ENCODE assay signal across 24 mouse cellular contexts in genomic region chr13:20283891-20284290, GRCm38 (mm10).
DNase-seq lines count a peak whose midpoint lies in the region; ATAC-seq and TF ChIP-seq lines count a peak whose summit lies in the region.
"Had no signal": no experiment of that assay in that cellular context is flagged by ENCODE, and none has a peak within 500 bp of the region (broad histone marks: within the 10 kb centered on the region; RNA-seq: fewer than 3 reads in every experiment).

No protein-coding gene starts in this region.

- TF ChIP-seq POLR2A in lung, adult 2 months (IDR thresholded peaks at IDR 0.05; ENCODE audit: borderline replicate concordance, extremely low read depth, low read depth, low read length), result no peak

- no peak overlapping the region for H3K27ac ChIP-seq in intestine, embryonic 14.5 days (ENCODE audit: low read depth)
- H3K27ac ChIP-seq in intestine, postnatal 0 days (ENCODE audit: low read depth, low read length), result no peak overlapping the region
- peak overlapping the region; percentile 75; the same call in 1 of the 2 replicates for H3K27ac ChIP-seq in lung, embryonic 16.5 days (ENCODE audit: low read length)
- no peak overlapping the region for H3K27ac ChIP-seq in embryonic facial prominence, embryonic 10.5 days (replicated peaks)
- no peak overlapping the region for H3K27ac ChIP-seq in limb, embryonic 10.5 days
- H3K27ac ChIP-seq: embryonic facial prominence, embryonic 13.5 days; forebrain, embryonic 12.5 days; forebrain, embryonic 15.5 days; hindbrain, embryonic 12.5 days; hindbrain, embryonic 15.5 days had no signal

- no peak for TF ChIP-seq CTCF in intestine, postnatal 0 days (IDR thresholded peaks at IDR 0.05; ENCODE audit: low read depth)
- TF ChIP-seq CTCF in lung, adult 2 months (IDR thresholded peaks at IDR 0.05; ENCODE audit: insufficient read depth, low read length), result no peak

- no peak overlapping the region for H3K4me3 ChIP-seq in intestine, embryonic 14.5 days (ENCODE audit: low read depth, low read length)
- no peak overlapping the region for H3K4me3 ChIP-seq in intestine, postnatal 0 days (ENCODE audit: low read depth, low read length)
- no peak overlapping the region for H3K4me3 ChIP-seq in lung, embryonic 16.5 days (ENCODE audit: low read length)
- H3K4me3 ChIP-seq in lung, adult 2 months (replicated peaks; ENCODE audit: extremely low read depth, low read depth, low read length), result no peak overlapping the region
- no peak overlapping the region for H3K4me3 ChIP-seq in embryonic facial prominence, embryonic 10.5 days
- no peak overlapping the region for H3K4me3 ChIP-seq in limb, embryonic 10.5 days
- H3K4me3 ChIP-seq: embryonic facial prominence, embryonic 13.5 days; erythroblast, embryonic 14.5 days; forebrain, embryonic 12.5 days; forebrain, embryonic 15.5 days; hindbrain, embryonic 12.5 days; hindbrain, embryonic 15.5 days had no signal

- WGBS in intestine, embryonic 14.5 days, result 78% methylated on average over 7 of the region's 7 CpGs
- WGBS in intestine, postnatal 0 days, result 83% methylated on average over 7 of the region's 7 CpGs
- WGBS in lung, embryonic 16.5 days, result 55% methylated on average over 7 of the region's 7 CpGs
- 71% methylated on average over 7 of the region's 7 CpGs for WGBS in lung, adult 2 months
- 90% methylated on average over 7 of the region's 7 CpGs for WGBS in embryonic facial prominence, embryonic 10.5 days
- 93% methylated on average over 7 of the region's 7 CpGs for WGBS in limb, embryonic 10.5 days

- H3K9ac ChIP-seq in intestine, embryonic 14.5 days (ENCODE audit: low read length), result no peak overlapping the region
- no peak overlapping the region for H3K9ac ChIP-seq in intestine, postnatal 0 days (ENCODE audit: low read depth, low read length)
- no peak overlapping the region for H3K9ac ChIP-seq in lung, embryonic 16.5 days (ENCODE audit: low read length)
- H3K9ac ChIP-seq: embryonic facial prominence, embryonic 13.5 days; forebrain, embryonic 12.5 days; forebrain, embryonic 15.5 days; hindbrain, embryonic 12.5 days; hindbrain, embryonic 15.5 days had no signal

- H3K27me3 ChIP-seq in intestine, embryonic 14.5 days (replicated peaks; ENCODE audit: control insufficient read depth, insufficient read depth, low read length), result no peaks in the 10 kb centered on the region
- no peaks in the 10 kb centered on the region for H3K27me3 ChIP-seq in intestine, postnatal 0 days (replicated peaks; ENCODE audit: control insufficient read depth, insufficient read depth, low read length)
- no peaks in the 10 kb centered on the region for H3K27me3 ChIP-seq in lung, embryonic 16.5 days (ENCODE audit: control insufficient read depth, insufficient read depth, low read depth, low read length)
- no peaks in the 10 kb centered on the region for H3K27me3 ChIP-seq in embryonic facial prominence, embryonic 10.5 days (replicated peaks; ENCODE audit: low read depth, poor library complexity, severe bottlenecking)
- no peaks in the 10 kb centered on the region for H3K27me3 ChIP-seq in limb, embryonic 10.5 days (ENCODE audit: low read depth, poor library complexity, severe bottlenecking)
- H3K27me3 ChIP-seq: CH12.LX; embryonic facial prominence, embryonic 13.5 days; forebrain, embryonic 12.5 days; forebrain, embryonic 15.5 days; hindbrain, embryonic 12.5 days; hindbrain, embryonic 15.5 days had no signal

- H3K4me1 ChIP-seq in intestine, embryonic 14.5 days (replicated peaks; ENCODE audit: control insufficient read depth, insufficient read depth, low read length), result 0 out of 2 replicates have a peak, but pooled peaks cover 1% of the 10 kb centered on the region
- no peaks in the 10 kb centered on the region for H3K4me1 ChIP-seq in intestine, postnatal 0 days (replicated peaks; ENCODE audit: control insufficient read depth, insufficient read depth, low read length)
- peaks cover 11% of the 10 kb centered on the region for H3K4me1 ChIP-seq in lung, embryonic 16.5 days (replicated peaks; ENCODE audit: control insufficient read depth, insufficient read depth, low read length)
- H3K4me1 ChIP-seq in lung, adult 2 months (ENCODE audit: control insufficient read depth, insufficient read depth, low read length), result 0 out of 2 replicates have a peak, but pooled peaks cover 3% of the 10 kb centered on the region
- H3K4me1 ChIP-seq in embryonic facial prominence, embryonic 10.5 days, result peaks cover 5% of the 10 kb centered on the region; the same call in 1 of the 2 replicates
- peaks cover 10% of the 10 kb centered on the region for H3K4me1 ChIP-seq in limb, embryonic 10.5 days
- H3K4me1 ChIP-seq: forebrain, embryonic 12.5 days; forebrain, embryonic 15.5 days; hindbrain, embryonic 12.5 days had no signal

- H3K4me2 ChIP-seq in intestine, embryonic 14.5 days (ENCODE audit: low read length), result no peak overlapping the region
- no peak overlapping the region for H3K4me2 ChIP-seq in intestine, postnatal 0 days (replicated peaks; ENCODE audit: low read depth)
- H3K4me2 ChIP-seq in lung, embryonic 16.5 days (ENCODE audit: low read depth, low read length), result no peak overlapping the region
- H3K4me2 ChIP-seq: embryonic facial prominence, embryonic 13.5 days; forebrain, embryonic 12.5 days; forebrain, embryonic 15.5 days; heart, embryonic 11.5 days; hindbrain, embryonic 12.5 days; hindbrain, embryonic 15.5 days had no signal

- peak; percentile 37 for DNase-seq in intestine, embryonic 14.5 days (ENCODE audit: low spot score)
- DNase-seq in lung, adult 2 months, result no peak
- peak; percentile 34 for DNase-seq in lung, postnatal 36 days
- no peak for DNase-seq in embryonic facial prominence, embryonic 10.5 days (ENCODE audit: low spot score)
- no peak for DNase-seq in limb, embryonic 10.5 days (ENCODE audit: low spot score)
- DNase-seq: adrenal gland, adult 2 months; adrenal gland, postnatal 14 days; B cell, adult 2 months; cerebellum, adult 11 months; cerebellum, adult 2 months; cerebellum, adult 9-11 months; cerebellum, postnatal 25 days; gastrocnemius, postnatal 25 days had no signal

- no peak for ATAC-seq in intestine, embryonic 14.5 days (replicated peaks; ENCODE audit: low FRiP score, low TSS enrichment, low read depth)
- ATAC-seq in intestine, postnatal 0 days, result no peak
- peak; percentile 79 for ATAC-seq in lung, embryonic 16.5 days (ENCODE audit: low read depth)
- ATAC-seq: forebrain, embryonic 15.5 days had no signal

- H3K9me3 ChIP-seq in intestine, embryonic 14.5 days (ENCODE audit: control insufficient read depth, low read length), result no peaks in the 10 kb centered on the region
- H3K9me3 ChIP-seq in intestine, postnatal 0 days (ENCODE audit: control insufficient read depth), result no peaks in the 10 kb centered on the region
- H3K9me3 ChIP-seq in lung, embryonic 16.5 days (ENCODE audit: control insufficient read depth, low read length), result no peaks in the 10 kb centered on the region
- no peaks in the 10 kb centered on the region for H3K9me3 ChIP-seq in embryonic facial prominence, embryonic 10.5 days
- H3K9me3 ChIP-seq in limb, embryonic 10.5 days (replicated peaks), result no peaks in the 10 kb centered on the region
- H3K9me3 ChIP-seq: embryonic facial prominence, embryonic 13.5 days; forebrain, embryonic 12.5 days; forebrain, embryonic 15.5 days; G1E; hindbrain, embryonic 12.5 days; hindbrain, embryonic 15.5 days had no signal

- no peaks in the 10 kb centered on the region for H3K36me3 ChIP-seq in intestine, embryonic 14.5 days (ENCODE audit: control insufficient read depth, insufficient read depth, low read length)
- no peaks in the 10 kb centered on the region for H3K36me3 ChIP-seq in intestine, postnatal 0 days (ENCODE audit: control insufficient read depth, insufficient read depth)
- H3K36me3 ChIP-seq in lung, embryonic 16.5 days (ENCODE audit: control insufficient read depth, insufficient read depth, low read length), result no peaks in the 10 kb centered on the region
- H3K36me3 ChIP-seq in embryonic facial prominence, embryonic 10.5 days (replicated peaks), result no peaks in the 10 kb centered on the region
- H3K36me3 ChIP-seq in limb, embryonic 10.5 days, result no peaks in the 10 kb centered on the region
- H3K36me3 ChIP-seq: embryonic facial prominence, embryonic 13.5 days; forebrain, embryonic 12.5 days; forebrain, embryonic 15.5 days; G1E; hindbrain, embryonic 12.5 days; hindbrain, embryonic 15.5 days had no signal

Comparison
In these comparisons a context has a peak if more than half of its experiments do, and no peak if none do; other contexts are left out.
1. DNase-seq: peak in intestine, embryonic 14.5 days (single experiment) and lung, postnatal 36 days (single experiment); none in lung, adult 2 months (single experiment), embryonic facial prominence, embryonic 10.5 days (single experiment) and limb, embryonic 10.5 days (single experiment).